Mouse (Mus musculus): ENCODE data around the gene Ebf1. TPM values are rescaled to one million over a fixed set of nuclear protein-coding genes. Genes with fewer than 3 reads are reported as not detected.

Ebf1 gene
- total RNA-seq, 2 experiments from 2014 or later, result 3.3 to 3.6 TPM

- no peak for DNase-seq (ENCODE audit: extremely low spot score in 1 of 2, low spot score in 2 of 2)
- intact Hi-C loops (cut with DNase I), result no loop called here
- TF ChIP-seq CTCF (IDR thresholded peaks at IDR 0.05), result no peak; the same call in 1 of the 2 replicates
- H3K27ac ChIP-seq, result no peak overlapping the region
- no peak overlapping the region for H3K4me3 ChIP-seq
Measured at GRCm38 (mm10) chr11:44851874-44852273, 234.8 kb downstream of the Ebf1 start.

GRCm38 (mm10) chr11:44852921-44853320, 235.8 kb downstream of the Ebf1 start:
- intact Hi-C loops (cut with DNase I), result no loop called here
- no peak for TF ChIP-seq CTCF (IDR thresholded peaks at IDR 0.05)
- no peak overlapping the region for H3K27ac ChIP-seq
- H3K4me3 ChIP-seq, result no peak overlapping the region
- no peak for DNase-seq (ENCODE audit: extremely low spot score in 1 of 2, low spot score in 2 of 2)

DNA sequence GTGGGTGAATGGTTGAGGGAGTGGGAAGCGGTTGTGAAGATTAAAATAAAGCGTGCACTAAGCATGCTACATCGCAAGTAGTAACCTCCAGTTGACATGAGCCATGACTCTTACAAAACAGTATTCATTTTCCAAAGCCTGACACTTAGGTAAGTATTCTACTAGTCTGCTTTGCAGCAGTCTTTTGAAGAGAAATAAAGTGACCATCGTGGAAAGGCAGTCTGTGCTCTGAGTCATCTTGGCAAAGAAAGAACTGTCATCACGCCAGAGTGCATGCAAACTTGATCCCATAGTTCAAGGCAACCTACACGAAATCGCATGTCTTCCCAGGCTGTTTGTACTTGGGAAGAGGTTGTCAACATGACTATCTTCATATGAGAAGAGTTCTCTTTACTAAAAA, 237.4 kb downstream of the Ebf1 start:
- no peak for TF ChIP-seq CTCF (IDR thresholded peaks at IDR 0.05)
- Histone ChIP-seq H3K4me3 (no peak overlapping the region), H3K27ac (no peak overlapping the region)
- no peak for DNase-seq (ENCODE audit: extremely low spot score in 1 of 2, low spot score in 2 of 2)
- intact Hi-C loops (cut with DNase I), result no loop called here

GRCm38 (mm10) chr11:44861108-44861507, 244.0 kb downstream of the Ebf1 start:
- H3K4me3 ChIP-seq, result no peak overlapping the region
- TF ChIP-seq CTCF (IDR thresholded peaks at IDR 0.05), result no peak
- no peak for DNase-seq (ENCODE audit: extremely low spot score in 1 of 2, low spot score in 2 of 2)
- intact Hi-C loops (cut with DNase I), result no loop called here
- no peak overlapping the region for H3K27ac ChIP-seq

GRCm38 (mm10) chr11:44863910-44864309, 246.8 kb downstream of the Ebf1 start:
- intact Hi-C loops (cut with DNase I), result no loop called here
- Histone ChIP-seq H3K4me3 (no peak overlapping the region), H3K27ac (no peak overlapping the region)
- no peak for TF ChIP-seq CTCF (IDR thresholded peaks at IDR 0.05)
- no peak for DNase-seq (ENCODE audit: extremely low spot score in 1 of 2, low spot score in 2 of 2)

DNA sequence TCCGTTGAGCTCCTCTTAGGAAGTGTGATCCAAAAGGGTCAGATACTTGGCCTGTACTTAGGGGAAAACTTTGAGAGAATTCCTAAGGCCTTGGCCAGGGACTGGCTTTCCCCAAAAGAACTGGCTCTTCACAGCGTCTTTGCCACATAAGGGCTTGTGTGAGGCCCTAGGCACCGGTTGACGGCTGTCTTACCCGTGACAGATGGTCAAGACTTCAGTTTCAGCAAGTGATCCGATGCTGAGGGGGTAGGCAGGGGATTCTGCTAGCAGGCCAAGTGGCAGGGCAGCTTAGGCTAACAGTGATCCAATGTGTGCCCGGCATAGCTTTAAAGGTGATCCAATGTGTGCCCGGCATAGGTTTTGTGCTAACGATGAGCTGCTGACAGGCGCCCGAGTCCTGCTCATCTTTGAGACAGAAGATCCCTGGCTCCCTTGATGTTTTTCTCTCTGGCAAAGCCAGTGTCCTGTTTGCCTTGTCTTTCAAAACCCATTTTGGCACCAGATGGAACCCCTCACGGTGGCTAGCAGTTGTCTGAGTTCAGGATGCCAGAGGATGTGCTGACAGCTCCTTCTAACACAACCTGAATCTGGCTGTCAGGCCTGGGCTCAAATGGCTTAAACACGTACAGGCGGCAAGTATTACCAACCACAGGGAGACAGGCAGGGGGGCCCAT, 249.5 kb downstream of the Ebf1 start:
- intact Hi-C loops (cut with DNase I), result no loop called here
- TF ChIP-seq CTCF (IDR thresholded peaks at IDR 0.05), result no peak
- no peak for DNase-seq (ENCODE audit: extremely low spot score in 1 of 2, low spot score in 2 of 2)
- Histone ChIP-seq H3K27ac (no peak overlapping the region), H3K4me3 (no peak overlapping the region)

GRCm38 (mm10) chr11:44867433-44867832, 250.3 kb downstream of the Ebf1 start:
- H3K27ac ChIP-seq, result no peak overlapping the region
- TF ChIP-seq CTCF (IDR thresholded peaks at IDR 0.05), result no peak
- no peak for DNase-seq (ENCODE audit: extremely low spot score in 1 of 2, low spot score in 2 of 2)
- intact Hi-C loops (cut with DNase I), result no loop called here
- no peak overlapping the region for H3K4me3 ChIP-seq

- Histone ChIP-seq H3K27ac (no peak overlapping the region), H3K4me3 (no peak overlapping the region)
- TF ChIP-seq CTCF (IDR thresholded peaks at IDR 0.05), result no peak
- intact Hi-C loops (cut with DNase I), result no loop called here
- DNase-seq (ENCODE audit: extremely low spot score in 1 of 2, low spot score in 2 of 2), result no peak
Measured at GRCm38 (mm10) chr11:44873876-44874275, 256.8 kb downstream of the Ebf1 start.

DNA sequence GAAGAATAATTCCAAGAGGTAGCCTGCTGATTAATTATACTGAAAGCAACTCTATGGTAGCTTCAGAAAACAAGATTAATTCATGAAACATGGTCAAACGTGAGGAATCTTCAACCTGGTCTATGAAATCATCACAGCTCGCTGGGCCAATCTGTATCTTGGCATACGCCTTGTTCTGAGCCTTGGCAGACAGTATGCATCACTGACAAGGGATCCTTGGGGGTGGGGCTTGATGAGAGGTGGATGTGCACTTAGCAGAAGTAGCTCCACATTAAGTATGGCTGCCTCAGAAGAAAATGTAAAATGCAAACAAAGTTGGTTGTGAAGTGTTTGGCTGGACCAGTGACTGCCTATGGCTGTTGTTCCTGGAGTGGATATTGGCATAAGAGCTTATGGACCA, 258.1 kb downstream of the Ebf1 start:
- Histone ChIP-seq H3K4me3 (no peak overlapping the region), H3K27ac (no peak overlapping the region)
- no peak for DNase-seq (ENCODE audit: extremely low spot score in 1 of 2, low spot score in 2 of 2)
- no peak for TF ChIP-seq CTCF (IDR thresholded peaks at IDR 0.05)
- intact Hi-C loops (cut with DNase I), result no loop called here

DNA sequence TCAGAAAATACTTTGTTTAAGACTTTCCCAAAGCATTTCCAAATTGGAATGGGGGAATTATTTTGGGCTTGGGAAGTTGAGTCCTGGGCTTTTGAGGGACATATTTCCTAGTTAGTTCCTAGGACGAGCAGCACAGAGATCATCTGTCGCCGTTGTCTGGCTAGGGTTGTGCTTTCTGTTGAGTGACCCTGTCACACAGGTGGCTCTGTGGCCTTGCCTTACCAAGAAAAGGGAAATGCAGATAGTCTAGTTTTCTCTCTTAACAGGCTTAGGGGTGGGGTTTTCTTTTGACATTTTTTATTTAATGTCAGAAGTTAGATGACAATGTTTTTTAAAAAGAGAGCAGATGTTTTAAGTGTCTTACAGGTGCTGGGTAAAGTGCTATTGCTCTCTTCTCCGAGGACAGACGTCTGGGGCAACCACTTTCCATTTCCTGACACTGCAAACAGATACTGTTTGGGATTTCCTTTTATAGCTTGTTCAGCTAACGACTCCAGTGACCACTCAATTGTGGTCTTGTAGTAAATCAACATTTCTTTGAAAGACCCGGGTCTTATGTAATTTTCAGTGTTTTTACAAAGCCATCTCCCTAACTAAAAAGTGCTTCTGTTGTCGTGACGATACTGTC, 264.1 kb downstream of the Ebf1 start:
- Histone ChIP-seq H3K4me3 (no peak overlapping the region), H3K27ac (no peak overlapping the region)
- no peak for TF ChIP-seq CTCF (IDR thresholded peaks at IDR 0.05)
- intact Hi-C loops (cut with DNase I), result no loop called here
- no peak for DNase-seq (ENCODE audit: extremely low spot score in 1 of 2, low spot score in 2 of 2)

DNA sequence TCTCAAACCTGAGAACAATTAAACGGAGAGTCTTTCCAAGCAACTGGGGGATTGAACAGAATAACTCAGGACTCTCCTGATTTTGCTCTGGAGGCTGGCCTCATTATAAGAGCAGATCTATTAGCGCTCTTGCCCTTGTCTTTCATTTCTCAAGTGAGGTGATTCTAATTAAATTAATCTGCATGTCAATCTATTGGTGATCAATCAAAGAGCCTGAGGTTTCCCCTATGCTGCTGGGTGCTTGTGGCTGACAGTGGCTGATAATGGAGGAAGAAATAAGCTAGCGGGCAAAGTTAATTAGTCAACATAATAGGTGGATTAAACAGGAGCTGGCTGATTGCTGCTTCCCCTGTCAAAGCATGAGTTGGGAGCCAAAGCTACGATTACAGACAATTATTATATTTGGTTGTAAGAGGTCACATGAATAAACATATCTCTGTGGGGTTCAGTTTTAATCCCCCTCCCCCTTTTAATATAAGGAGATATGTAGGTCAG, 265.4 kb downstream of the Ebf1 start:
- intact Hi-C loops (cut with DNase I), result no loop called here
- TF ChIP-seq CTCF (IDR thresholded peaks at IDR 0.05), result no peak

DNA sequence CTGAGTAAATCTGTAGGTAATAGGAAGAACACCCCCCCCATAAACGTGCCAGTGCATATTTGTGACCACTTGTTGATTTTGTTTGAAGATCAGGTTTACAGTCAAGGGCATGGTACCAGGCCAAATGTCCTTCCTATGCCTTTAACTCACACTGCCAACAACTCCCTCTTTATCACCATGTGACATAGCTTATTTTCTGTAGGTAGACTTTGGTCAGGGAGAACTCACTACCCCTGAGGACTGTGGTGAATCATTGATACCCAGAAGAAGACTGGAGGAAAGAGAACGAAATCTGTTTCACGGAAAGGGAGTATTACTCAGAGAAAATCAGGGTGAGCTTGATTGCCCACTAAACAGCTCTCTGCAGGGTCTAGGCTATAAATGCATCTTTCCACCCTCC, 267.2 kb downstream of the Ebf1 start:
- no peak for DNase-seq (ENCODE audit: extremely low spot score in 1 of 2, low spot score in 2 of 2)
- intact Hi-C loops (cut with DNase I), result no loop called here
- TF ChIP-seq CTCF (IDR thresholded peaks at IDR 0.05), result no peak
- Histone ChIP-seq H3K4me3 (no peak overlapping the region), H3K27ac (no peak overlapping the region)

More for the DNA sequence above, 265.4 kb downstream of the Ebf1 start:
- Histone ChIP-seq H3K27ac (no peak overlapping the region), H3K4me3 (no peak overlapping the region)
- no peak for DNase-seq (ENCODE audit: extremely low spot score in 1 of 2, low spot score in 2 of 2)

GRCm38 (mm10) chr11:44886897-44887296, 269.8 kb downstream of the Ebf1 start:
- no peak overlapping the region for H3K4me3 ChIP-seq
- no peak for TF ChIP-seq CTCF (IDR thresholded peaks at IDR 0.05)
- intact Hi-C loops (cut with DNase I), result no loop called here
- H3K27ac ChIP-seq, result no peak overlapping the region
- DNase-seq (ENCODE audit: extremely low spot score in 1 of 2, low spot score in 2 of 2), result no peak
